Mouse (Mus musculus) cortical plate, adult 2 months (tissue): Measurements from ENCODE around the gene Map3k13.

ENCODE experiments used
- CTCF ChIP-seq: fragments of 200-500 bp; IDR thresholded peaks from 2 replicates; pipeline ENCODE4 v1.5.1; 2011; ENCODE audit warnings: mild to moderate bottlenecking, control low read depth, low read length; ENCODE audit not compliant: insufficient read depth; ENCODE audit errors: extremely low read depth
- POLR2A ChIP-seq: fragments of 200-500 bp; IDR thresholded peaks from 2 replicates; pipeline ENCODE4 v1.6.1; 2011; ENCODE audit warnings: mild to moderate bottlenecking, low read length, control low read depth; ENCODE audit not compliant: insufficient read depth; ENCODE audit errors: extremely low read depth

DNA sequence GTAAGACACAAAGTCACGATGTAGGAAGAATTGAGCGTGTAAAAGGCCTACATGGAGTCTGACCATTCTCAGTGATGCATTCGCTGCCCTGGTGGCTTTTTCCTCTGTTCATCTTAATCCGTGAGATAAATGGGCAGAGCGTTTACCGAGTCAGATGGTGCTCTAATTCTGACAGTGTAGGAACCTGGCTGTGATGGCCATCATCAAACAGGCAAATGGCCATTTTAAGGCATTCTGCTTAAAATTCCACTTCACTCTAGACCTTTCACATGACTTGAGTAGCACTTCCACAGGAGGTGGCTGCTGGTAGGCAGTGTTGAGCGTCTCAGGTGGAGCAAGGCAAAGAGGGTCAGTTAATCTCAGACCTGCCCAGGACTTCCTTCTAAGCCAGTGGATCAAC is 58.2 kb downstream of the Map3k13 start:
- TF ChIP-seq POLR2A: no peak
- no peak for TF ChIP-seq CTCF
